Mouse (Mus musculus) lung, embryonic 15.5 days (tissue): Measurements from ENCODE around the gene Synrg. TPM values are rescaled to one million over a fixed set of nuclear protein-coding genes. Genes with fewer than 3 reads are reported as not detected.

Source experiments
- ATAC-seq: fragments of 200-750 bp; cut with Nextera tagmentation; 2 replicates; pipeline ENCODE4 v1.8.0; 2017; ENCODE audit warnings: moderate number of reproducible peaks, borderline replicate concordance; ENCODE audit not compliant: low FRiP score, low TSS enrichment; ENCODE audit errors: extremely low read depth
- H3K27ac ChIP-seq: fragments of 300-500 bp; sonication (generic); 2 replicates; pipeline ENCODE4 v1.5.1; 2015; ENCODE audit warnings: moderate library complexity, mild to moderate bottlenecking, inconsistent platforms
- H3K27me3 ChIP-seq: fragments of 300-500 bp; sonication (generic); 2 replicates; pipeline ENCODE4 v1.6.1; 2015; ENCODE audit warnings: inconsistent platforms
- H3K36me3 ChIP-seq: fragments of 300-500 bp; sonication (generic); 2 replicates; pipeline ENCODE4 v1.6.1; 2015; ENCODE audit warnings: inconsistent platforms
- H3K4me1 ChIP-seq: fragments of 300-500 bp; sonication (generic); 2 replicates; pipeline ENCODE4 v1.6.1; 2015; ENCODE audit warnings: inconsistent platforms
- H3K4me2 ChIP-seq: fragments of 300-500 bp; sonication (generic); 2 replicates; pipeline ENCODE4 v1.6.1; 2015; ENCODE audit warnings: inconsistent platforms, mild to moderate bottlenecking, moderate library complexity
- H3K4me3 ChIP-seq: fragments of 300-500 bp; sonication (generic); 2 replicates; pipeline ENCODE4 v1.5.1; 2015; ENCODE audit warnings: mild to moderate bottlenecking, inconsistent platforms
- H3K9ac ChIP-seq: fragments of 300-500 bp; sonication (generic); 2 replicates; pipeline ENCODE4 v1.6.1; 2015; ENCODE audit warnings: inconsistent platforms
- H3K9me3 ChIP-seq: fragments of 300-500 bp; sonication (generic); 2 replicates; pipeline ENCODE4 v1.6.1; 2016; ENCODE audit warnings: inconsistent platforms
- WGBS: fragments of 180-500 bp; shearing (Covaris S2); methylation state at CpG from one replicate; pipeline ENCODE4 v1.1.7; 2015; 5-methylcytosine and 5-hydroxymethylcytosine counted together
- polyA plus RNA-seq: library from polyadenylated mRNA; unstranded; fragments of >200 nt; fragmentation: Nextera tagmentation; extraction: Ambion mirVana; gene quantifications from 2 replicates; pipeline ENCODE4 v1.2.1, GENCODE M21; 2015

Synrg gene
- polyA plus RNA-seq, 1 experiment from 2014 or later = 11.3 TPM

GRCm38 (mm10) chr11:84067720-84068190 is 103.5 kb downstream of the Synrg start:
- no peaks in the 10 kb centered on the region for H3K9me3 ChIP-seq
- peak overlapping the region; percentile 89 for H3K4me2 ChIP-seq
- peak; percentile 55; the same call in 1 of the 2 replicates for ATAC-seq
- WGBS = 1% methylated on average over 21 of the region's 21 CpGs
- peak overlapping the region; percentile 59 for H3K4me3 ChIP-seq
- H3K4me1 ChIP-seq = peaks cover 33% of the 10 kb centered on the region
- H3K36me3 ChIP-seq = no peaks in the 10 kb centered on the region
- H3K27me3 ChIP-seq = peaks cover 32% of the 10 kb centered on the region
- peak overlapping the region; percentile 62 for H3K9ac ChIP-seq
- H3K27ac ChIP-seq = peak overlapping the region; percentile 74

GRCm38 (mm10) chr11:84068191-84069033 is 104.2 kb downstream of the Synrg start:
- Histone ChIP-seq H3K27ac (peak overlapping the region; percentile 74), H3K9me3 (no peaks in the 10 kb centered on the region), H3K4me2 (peak overlapping the region; percentile 89), H3K36me3 (no peaks in the 10 kb centered on the region), H3K4me1 (peaks cover 39% of the 10 kb centered on the region), H3K9ac (peak overlapping the region; percentile 62), H3K4me3 (peak overlapping the region; percentile 59), H3K27me3 (peaks cover 32% of the 10 kb centered on the region)
- 1% methylated on average over 61 of the region's 63 CpGs for WGBS
- ATAC-seq = peak; percentile 62; the same call in 1 of the 2 replicates

GRCm38 (mm10) chr11:84069034-84069370 is 104.8 kb downstream of the Synrg start, which contains the start of gene Dusp14:
TSS of gene Dusp14 (minus strand) at chr11:84069261.
- Histone ChIP-seq H3K9ac (peak within 1 kb of the TSS; percentile 62), H3K4me2 (peak within 1 kb of the TSS; percentile 89), H3K36me3 (no peaks in the 10 kb centered on the region), H3K9me3 (no peaks in the 10 kb centered on the region), H3K27ac (peak within 1 kb of the TSS; percentile 74), H3K4me1 (peaks cover 45% of the 10 kb centered on the region), H3K4me3 (peak within 1 kb of the TSS; percentile 59), H3K27me3 (peaks cover 32% of the 10 kb centered on the region)
- 12% methylated on average over 11 of the region's 11 CpGs for WGBS
- ATAC-seq = no peak

- H3K27me3 ChIP-seq = peaks cover 11% of the 10 kb centered on the region; the same call in 1 of the 2 replicates
- H3K27ac ChIP-seq = no peak overlapping the region
- no peaks in the 10 kb centered on the region for H3K36me3 ChIP-seq
- no peaks in the 10 kb centered on the region for H3K9me3 ChIP-seq
- H3K9ac ChIP-seq = no peak overlapping the region
- no peak overlapping the region for H3K4me3 ChIP-seq
- no peak overlapping the region for H3K4me2 ChIP-seq
- WGBS = 41% methylated on average over 9 of the region's 9 CpGs
- no peak for ATAC-seq
- H3K4me1 ChIP-seq = peaks cover 43% of the 10 kb centered on the region
These were observed 108.8 kb downstream of the Synrg start for GRCm38 (mm10) chr11:84072904-84073651.

GRCm38 (mm10) chr11:84073816-84074764 is 109.9 kb downstream of the Synrg start:
- Histone ChIP-seq H3K27ac (no peak overlapping the region; the same call in 1 of the 2 replicates), H3K36me3 (no peaks in the 10 kb centered on the region), H3K9ac (no peak overlapping the region), H3K9me3 (no peaks in the 10 kb centered on the region), H3K4me1 (peaks cover 37% of the 10 kb centered on the region), H3K4me2 (no peak overlapping the region), H3K4me3 (no peak overlapping the region), H3K27me3 (peaks cover 5% of the 10 kb centered on the region; the same call in 1 of the 2 replicates)
- no peak for ATAC-seq
- 37% methylated on average over 7 of the region's 7 CpGs for WGBS

- no peaks in the 10 kb centered on the region for H3K27me3 ChIP-seq
- H3K9me3 ChIP-seq = no peaks in the 10 kb centered on the region
- H3K9ac ChIP-seq = no peak overlapping the region
- H3K4me2 ChIP-seq = no peak overlapping the region
- peak; percentile 78; the same call in 1 of the 2 replicates for ATAC-seq
- H3K27ac ChIP-seq = peak overlapping the region; percentile 31; the same call in 1 of the 2 replicates
- WGBS = 39% methylated on average over 2 of the region's 2 CpGs
- H3K4me3 ChIP-seq = no peak overlapping the region
- H3K4me1 ChIP-seq = peaks cover 47% of the 10 kb centered on the region
- H3K36me3 ChIP-seq = peaks cover under 1% of the 10 kb centered on the region; the same call in 1 of the 2 replicates
These were observed 112.8 kb downstream of the Synrg start for GRCm38 (mm10) chr11:84077008-84077407.

- H3K4me3 ChIP-seq = no peak overlapping the region
- H3K9ac ChIP-seq = no peak overlapping the region
- no peak overlapping the region for H3K4me2 ChIP-seq
- 73% methylated on average over 9 of the region's 9 CpGs for WGBS
- ATAC-seq = no peak
- H3K4me1 ChIP-seq = peaks cover 38% of the 10 kb centered on the region
- no peak overlapping the region for H3K27ac ChIP-seq
- H3K9me3 ChIP-seq = no peaks in the 10 kb centered on the region
- peaks cover 14% of the 10 kb centered on the region; the same call in 1 of the 2 replicates for H3K36me3 ChIP-seq
- H3K27me3 ChIP-seq = no peaks in the 10 kb centered on the region
These were observed 114.4 kb downstream of the Synrg start for GRCm38 (mm10) chr11:84078601-84079000.

GRCm38 (mm10) chr11:84079361-84079760 is 115.1 kb downstream of the Synrg start:
- no peak for ATAC-seq
- Histone ChIP-seq H3K4me2 (no peak overlapping the region), H3K9ac (no peak overlapping the region), H3K4me3 (no peak overlapping the region), H3K9me3 (no peaks in the 10 kb centered on the region), H3K27me3 (no peaks in the 10 kb centered on the region), H3K4me1 (peaks cover 30% of the 10 kb centered on the region), H3K27ac (peak overlapping the region; percentile 62), H3K36me3 (peaks cover 14% of the 10 kb centered on the region; the same call in 1 of the 2 replicates)
- 65% methylated on average over 11 of the region's 11 CpGs for WGBS

- Histone ChIP-seq H3K4me2 (no peak overlapping the region), H3K4me3 (no peak overlapping the region), H3K9ac (no peak overlapping the region), H3K27me3 (no peaks in the 10 kb centered on the region), H3K27ac (peak overlapping the region; percentile 62), H3K9me3 (no peaks in the 10 kb centered on the region), H3K36me3 (peaks cover 14% of the 10 kb centered on the region; the same call in 1 of the 2 replicates), H3K4me1 (peaks cover 25% of the 10 kb centered on the region)
- WGBS = 51% methylated on average over 4 of the region's 4 CpGs
- ATAC-seq = no peak
These were observed 115.7 kb downstream of the Synrg start for GRCm38 (mm10) chr11:84079887-84080286.

GRCm38 (mm10) chr11:84080327-84080726 is 116.1 kb downstream of the Synrg start:
- Histone ChIP-seq H3K9ac (no peak overlapping the region), H3K27ac (peak overlapping the region; percentile 62), H3K4me3 (no peak overlapping the region), H3K36me3 (peaks cover 14% of the 10 kb centered on the region; the same call in 1 of the 2 replicates), H3K4me1 (peaks cover 24% of the 10 kb centered on the region), H3K9me3 (no peaks in the 10 kb centered on the region), H3K4me2 (no peak overlapping the region), H3K27me3 (no peaks in the 10 kb centered on the region)
- ATAC-seq = no peak
- 77% methylated on average over 3 of the region's 3 CpGs for WGBS

GRCm38 (mm10) chr11:84081901-84082300 is 117.7 kb downstream of the Synrg start:
- no peak overlapping the region for H3K4me2 ChIP-seq
- ATAC-seq = no peak
- no peak overlapping the region for H3K9ac ChIP-seq
- peaks cover 15% of the 10 kb centered on the region; the same call in 1 of the 2 replicates for H3K36me3 ChIP-seq
- H3K4me1 ChIP-seq = peaks cover 16% of the 10 kb centered on the region
- 95% methylated on average over 5 of the region's 5 CpGs for WGBS
- no peak overlapping the region for H3K27ac ChIP-seq
- H3K27me3 ChIP-seq = no peaks in the 10 kb centered on the region
- H3K4me3 ChIP-seq = no peak overlapping the region
- H3K9me3 ChIP-seq = no peaks in the 10 kb centered on the region
